Mouse (Mus musculus): Measurements from ENCODE around the gene Ptprf.

Ptprf gene

DNA sequence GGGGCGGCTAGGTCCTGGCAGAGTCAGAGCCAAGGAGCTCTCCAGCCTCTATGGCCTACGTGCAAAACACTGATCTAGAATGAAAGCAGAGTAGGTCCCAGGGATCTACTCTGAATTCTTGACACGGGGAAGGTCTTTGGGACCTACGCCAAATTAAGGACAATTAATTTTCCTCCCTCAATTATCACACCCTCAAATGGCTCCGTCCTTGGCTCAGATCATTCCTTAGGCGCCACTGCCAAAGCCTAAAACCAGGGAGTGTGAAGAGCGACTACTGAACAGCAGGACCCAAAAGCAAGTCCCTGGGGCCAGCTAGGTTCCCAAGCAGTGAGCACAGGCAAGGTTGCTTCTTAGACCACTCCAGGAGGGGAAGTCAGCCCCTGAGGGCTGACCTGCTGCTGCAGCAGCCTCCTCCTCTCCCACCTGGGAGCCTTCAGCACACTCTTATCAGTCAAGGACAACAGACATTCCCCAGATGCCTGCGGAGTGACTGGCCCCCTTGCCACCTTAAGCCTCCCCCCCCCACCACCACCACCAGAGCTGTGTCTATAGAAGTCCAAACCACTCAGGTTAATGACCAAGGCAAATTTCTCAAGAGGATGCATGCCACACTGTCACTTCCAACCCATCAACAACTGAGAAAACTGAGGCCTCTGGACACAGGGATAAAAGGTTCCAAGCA, 31.3 kb downstream of the Ptprf start:
- no peak for DNase-seq (ENCODE audit: low read depth, low spot score)

DNA sequence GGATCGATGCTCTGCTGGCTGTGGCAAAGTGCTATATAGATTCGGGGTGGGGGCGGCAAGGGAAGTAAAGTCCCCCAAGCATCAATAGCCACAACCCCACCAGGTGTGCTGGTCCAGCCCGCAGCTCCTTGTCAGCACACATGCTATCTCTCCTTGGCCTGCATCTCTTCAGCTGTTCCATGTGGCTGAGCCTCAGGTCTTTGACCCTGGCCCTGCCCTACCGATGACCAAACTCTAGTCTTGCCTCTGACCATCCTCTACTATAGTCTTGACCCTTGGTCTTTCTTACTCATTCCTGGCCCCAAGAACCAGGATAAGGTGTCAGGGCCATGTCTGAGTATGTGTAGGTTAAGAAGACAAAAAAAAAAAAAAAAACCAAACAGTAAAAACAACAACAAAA, 33.2 kb downstream of the Ptprf start:
- DNase-seq (ENCODE audit: low read depth, low spot score) = no peak

DNA sequence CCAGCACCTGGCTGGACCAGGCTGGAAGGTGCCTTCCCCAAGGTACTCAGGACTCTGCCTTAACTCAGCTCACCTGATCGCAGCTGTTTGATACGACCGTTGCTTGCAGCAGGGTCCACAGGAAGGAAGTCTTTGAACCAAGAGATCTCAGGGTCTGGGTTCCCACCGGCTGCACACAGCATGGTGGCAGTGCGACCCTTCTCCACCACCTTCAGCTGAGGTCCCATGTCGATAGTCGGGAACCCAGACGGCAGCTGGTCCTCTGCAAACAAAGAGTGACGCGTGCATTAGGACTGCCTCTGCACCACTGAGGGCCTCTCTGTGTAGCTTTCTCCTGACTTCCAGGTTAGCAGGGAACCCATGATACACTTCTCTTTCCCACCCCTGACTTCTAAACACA, 33.8 kb downstream of the Ptprf start:
- no peak for DNase-seq (ENCODE audit: low read depth, low spot score)

- DNase-seq (ENCODE audit: low read depth, low spot score) = no peak
Measured at GRCm38 (mm10) chr4:118256217-118256616, 35.0 kb downstream of the Ptprf start.

- no peak for DNase-seq (ENCODE audit: low read depth, low spot score)
Measured at GRCm38 (mm10) chr4:118254953-118255352, 36.3 kb downstream of the Ptprf start.

DNA sequence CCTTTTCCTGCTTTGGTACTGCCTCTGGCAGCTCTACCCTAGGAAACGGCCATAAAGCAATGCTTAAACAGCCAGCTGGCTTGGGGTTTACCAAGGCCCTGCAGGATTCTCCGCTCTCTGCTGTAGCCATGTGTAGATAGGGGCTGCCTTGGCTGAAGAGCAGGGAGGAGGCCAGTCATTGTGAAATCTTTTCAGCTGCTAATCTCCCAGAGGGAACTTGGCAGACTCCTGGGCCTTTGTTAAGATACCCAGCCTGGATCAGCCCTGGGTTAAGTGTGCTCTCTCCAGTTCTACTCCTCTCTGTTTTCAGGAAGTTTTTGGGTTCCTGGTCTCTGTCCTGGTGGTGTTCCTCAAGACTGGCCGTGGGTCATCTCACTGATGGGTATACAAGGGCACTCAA, 43.9 kb downstream of the Ptprf start:
- no peak for DNase-seq (ENCODE audit: low read depth, low spot score)

DNA sequence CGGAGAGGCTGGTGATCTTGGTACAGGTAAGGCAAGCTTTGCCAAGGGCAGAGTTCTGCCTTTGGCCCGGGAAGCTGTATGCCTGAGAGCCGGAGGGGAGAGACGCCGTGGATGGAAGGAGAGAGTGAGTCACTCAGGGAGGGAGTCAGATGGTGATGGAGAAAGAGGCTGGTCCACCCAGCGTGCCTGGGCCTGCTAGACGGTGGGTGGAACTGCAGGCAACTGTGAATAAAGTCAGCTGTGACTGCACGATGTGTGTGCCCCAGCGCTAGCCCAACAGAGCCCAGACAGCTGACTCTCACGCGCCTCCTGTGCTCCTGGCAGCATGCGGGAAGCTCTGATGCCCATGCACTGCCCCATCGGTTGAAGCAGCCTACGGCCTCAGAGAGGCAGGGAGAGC, 45.4 kb downstream of the Ptprf start:
- DNase-seq (ENCODE audit: low read depth, low spot score) = no peak

DNA sequence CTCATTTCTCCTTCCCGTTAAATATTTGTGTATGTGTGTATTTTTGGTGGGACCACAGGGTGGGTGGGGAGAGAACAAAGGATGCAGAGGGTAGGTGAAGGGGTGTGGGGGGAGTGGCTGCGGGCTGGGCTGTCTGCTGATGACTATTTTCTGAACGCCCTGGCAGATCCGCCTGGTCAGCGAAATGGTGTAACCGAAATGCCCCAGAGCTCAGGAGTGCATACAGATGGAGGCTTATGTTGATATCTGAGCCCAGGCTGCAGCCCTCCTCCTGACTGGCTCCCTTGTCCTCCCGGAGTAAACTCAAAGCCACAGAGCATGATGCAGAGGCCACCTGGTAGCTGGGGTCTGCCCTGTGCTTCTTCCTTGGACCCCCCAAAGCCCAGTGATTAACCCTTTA, 47.4 kb downstream of the Ptprf start:
- no peak for DNase-seq (ENCODE audit: low read depth, low spot score)

DNA sequence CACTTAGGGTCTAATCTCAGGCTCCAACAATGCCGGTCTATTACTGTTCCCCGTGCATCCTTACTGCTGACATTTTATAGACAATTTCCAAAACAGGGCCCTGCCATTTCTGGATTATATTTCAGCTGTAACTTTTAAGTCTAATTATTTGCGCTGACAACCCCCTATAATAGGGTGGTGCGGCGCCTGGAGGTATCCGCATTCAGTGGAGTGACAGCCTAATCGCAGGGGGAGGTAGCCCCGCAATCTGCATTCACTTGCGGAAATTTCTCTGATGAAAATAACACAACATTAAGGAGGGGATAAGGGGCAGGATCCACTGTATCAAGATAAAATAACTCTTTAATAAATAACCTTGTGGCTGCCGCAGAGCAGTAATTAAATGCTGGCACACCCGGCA, 47.9 kb downstream of the Ptprf start:
- no peak for DNase-seq (ENCODE audit: low read depth, low spot score)

- no peak for DNase-seq (ENCODE audit: low read depth, low spot score)
Measured at GRCm38 (mm10) chr4:118239960-118240689, 51.1 kb downstream of the Ptprf start.

- no peak for DNase-seq (ENCODE audit: low read depth, low spot score)
Measured at GRCm38 (mm10) chr4:118238666-118239065, 52.5 kb downstream of the Ptprf start.

DNA sequence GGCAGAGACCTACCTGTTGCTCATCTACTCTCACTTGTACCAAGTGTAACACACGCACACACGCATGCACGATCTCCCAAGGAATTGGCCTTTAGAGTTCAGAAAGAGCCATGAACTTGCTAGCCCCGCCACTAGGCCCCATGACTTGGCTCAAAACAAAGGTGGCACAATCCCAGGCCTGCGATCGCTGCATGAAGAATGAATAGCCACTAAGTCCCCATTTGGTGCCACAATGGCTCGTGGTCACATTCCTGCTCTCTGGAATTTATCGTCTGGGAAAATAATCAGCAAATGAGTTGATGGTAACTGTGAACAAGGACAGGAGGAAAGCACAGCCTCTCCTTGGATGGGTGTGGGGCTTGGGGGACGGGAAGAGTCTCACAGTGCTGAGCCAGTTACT, 54.3 kb downstream of the Ptprf start:
- no peak for DNase-seq (ENCODE audit: low read depth, low spot score)

DNA sequence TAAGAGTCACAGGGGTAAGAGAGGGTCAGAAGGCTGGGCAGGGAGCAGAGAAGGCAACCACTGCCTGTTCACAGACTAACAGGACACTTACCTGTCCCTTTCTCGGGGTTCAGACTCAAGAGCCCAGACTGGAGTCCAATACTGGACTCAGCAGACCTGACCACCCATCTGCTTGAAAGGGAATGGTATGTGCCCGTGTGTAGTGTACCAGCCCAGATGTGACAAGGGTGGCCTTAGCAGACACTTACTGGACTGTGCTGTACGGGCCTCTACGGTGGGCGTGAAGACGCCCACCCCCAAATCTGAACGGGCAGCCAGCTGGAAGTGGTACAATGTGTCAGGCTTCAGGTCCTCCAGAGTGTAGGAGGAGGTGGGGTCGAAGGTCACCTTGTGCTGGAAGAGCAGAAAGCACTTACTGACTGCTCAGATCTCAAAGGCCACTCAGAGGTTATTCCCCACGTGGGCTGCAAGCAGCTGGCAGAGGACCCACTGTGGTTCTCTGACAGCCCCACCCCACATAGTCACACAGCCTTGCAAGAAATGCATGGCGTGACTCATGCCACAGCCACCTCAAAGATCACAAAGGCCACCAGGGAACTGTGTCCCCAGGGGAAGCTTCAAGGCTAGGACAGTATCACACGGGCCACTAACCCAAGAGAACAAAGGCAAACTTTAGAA, 56.4 kb downstream of the Ptprf start:
- DNase-seq (ENCODE audit: low read depth, low spot score) = no peak

DNA sequence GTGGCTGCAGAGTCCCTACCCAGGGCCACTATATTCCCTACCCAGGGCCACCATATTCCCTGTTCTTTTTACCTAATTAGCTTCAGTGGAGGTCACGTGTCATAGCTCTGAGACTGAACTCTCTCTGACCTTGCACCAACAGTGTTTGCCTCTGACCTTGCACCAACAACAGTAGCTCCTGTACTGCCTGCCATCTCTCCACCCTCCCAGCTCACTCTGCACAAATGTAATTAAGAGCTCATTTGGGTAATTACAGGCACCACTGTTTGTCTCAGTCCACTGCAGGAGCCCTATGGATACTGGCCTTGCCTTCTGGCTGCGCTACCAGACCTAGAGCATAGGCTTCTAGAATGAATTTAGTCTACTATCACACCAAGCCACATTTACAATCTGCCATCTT, 57.3 kb downstream of the Ptprf start:
- DNase-seq (ENCODE audit: low read depth, low spot score) = no peak

DNA sequence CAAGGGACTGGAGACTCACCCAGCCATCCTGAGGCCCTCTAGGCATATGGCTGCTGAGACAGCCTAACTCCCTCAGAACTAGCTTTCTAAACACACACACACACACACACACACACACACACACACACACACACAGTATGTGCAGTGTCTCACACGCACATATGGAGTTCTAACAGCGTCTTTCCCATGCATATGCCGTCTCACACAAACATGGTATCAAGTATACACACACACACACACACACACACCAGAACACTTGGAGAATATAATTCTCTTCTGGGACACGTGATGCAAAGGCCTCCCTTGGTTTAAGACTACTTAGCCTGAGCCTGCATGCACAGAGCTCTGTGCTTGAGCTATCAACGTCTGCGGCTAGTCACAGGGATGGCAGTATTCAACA, 59.3 kb downstream of the Ptprf start:
- no peak for DNase-seq (ENCODE audit: low read depth, low spot score)

DNA sequence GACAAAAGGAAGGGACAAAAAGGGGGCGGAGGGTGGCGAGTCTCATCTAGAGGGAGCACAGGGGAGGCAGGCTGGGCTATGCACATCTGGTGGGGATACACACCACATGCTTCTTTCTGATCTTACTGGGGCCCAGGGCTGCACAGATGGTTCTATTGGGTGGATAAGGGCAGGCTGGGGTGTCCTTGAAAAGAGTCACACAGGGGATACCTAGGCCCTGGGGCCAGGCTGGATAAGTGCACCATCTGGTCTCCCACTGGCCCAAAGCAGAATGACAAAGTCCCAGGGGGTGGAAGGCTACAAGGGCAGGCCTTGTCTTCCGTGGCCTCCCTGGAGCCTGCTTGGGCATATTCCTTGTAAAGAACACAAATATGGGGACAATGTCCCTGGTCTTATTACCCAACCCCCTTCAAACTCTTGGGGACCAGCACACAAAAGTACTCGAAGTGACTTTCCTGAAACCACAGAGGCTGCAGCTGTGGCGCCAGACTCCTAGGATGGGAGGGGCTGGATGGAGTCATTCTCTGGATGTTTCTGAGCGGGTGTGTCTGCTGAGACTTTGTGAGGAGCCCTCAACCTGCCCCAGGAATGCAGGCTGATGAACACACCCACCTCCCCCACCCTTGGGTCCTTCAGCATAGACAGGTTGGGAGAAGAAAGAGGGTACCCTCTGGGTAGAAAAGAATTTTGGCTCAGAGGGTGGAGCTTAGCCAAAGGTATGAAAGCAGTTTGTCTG, 62.0 kb downstream of the Ptprf start:
- DNase-seq (ENCODE audit: low read depth, low spot score) = no peak

- DNase-seq (ENCODE audit: low read depth, low spot score) = no peak
Measured at GRCm38 (mm10) chr4:118227398-118227797, 63.8 kb downstream of the Ptprf start.

DNA sequence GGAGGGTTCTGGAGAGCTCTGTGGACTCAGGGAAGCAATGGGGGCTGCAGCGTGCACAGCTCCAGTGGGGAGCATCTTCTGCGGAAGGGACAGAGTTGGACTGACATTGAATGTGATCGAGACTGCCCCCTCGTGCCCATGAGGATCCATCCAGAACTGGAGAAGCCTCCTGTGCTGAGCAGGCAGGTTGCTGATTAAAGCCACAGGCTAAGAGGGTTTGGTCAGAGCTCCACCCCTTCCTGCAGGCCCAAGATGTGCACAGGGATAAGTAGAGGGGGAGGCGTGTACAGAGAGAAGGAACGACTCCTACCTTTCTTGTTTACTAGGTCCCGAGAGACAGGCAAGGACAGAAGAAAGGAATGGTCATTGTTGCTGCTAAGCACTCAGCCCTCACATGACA, 69.9 kb downstream of the Ptprf start:
- no peak for DNase-seq (ENCODE audit: low read depth, low spot score)

DNA sequence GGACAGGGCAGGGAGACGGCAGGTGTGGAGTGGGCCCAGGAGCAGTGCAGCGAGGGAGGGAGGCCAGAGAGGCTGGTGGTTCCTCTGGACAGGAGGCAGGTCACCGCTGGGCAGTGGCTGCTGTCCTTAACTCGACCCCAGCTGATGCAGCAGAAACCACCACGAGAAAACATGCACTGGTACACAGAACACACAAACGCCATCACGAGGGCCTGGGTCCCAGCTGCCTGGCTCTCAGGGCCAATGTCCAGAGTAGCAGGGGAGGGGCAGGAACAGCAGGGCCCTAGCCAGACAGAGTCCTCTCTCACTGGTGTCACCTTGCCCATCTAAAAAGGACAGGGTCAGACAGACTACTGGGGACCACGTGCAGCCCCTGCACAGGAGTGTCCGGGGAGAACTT, 70.4 kb downstream of the Ptprf start:
- DNase-seq (ENCODE audit: low read depth, low spot score) = no peak

DNA sequence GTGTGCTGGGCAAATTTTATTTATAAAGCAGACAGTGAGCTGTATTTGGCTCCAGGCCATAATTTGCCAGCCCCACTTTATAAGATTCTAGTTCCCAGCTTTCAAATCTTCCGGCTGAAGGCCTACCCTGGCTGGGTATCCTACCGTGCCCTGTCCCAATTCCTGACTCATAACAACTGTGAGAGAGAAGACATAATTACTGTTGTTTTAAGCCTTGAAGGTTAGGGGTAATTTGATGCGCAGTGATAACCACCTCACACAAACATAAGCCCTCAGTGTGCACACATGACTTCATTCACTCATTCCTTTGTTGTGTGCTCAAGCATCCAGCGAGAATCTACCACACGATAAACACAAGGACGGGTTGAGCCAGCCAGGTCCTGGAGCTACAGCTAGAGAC, 71.7 kb downstream of the Ptprf start:
- DNase-seq (ENCODE audit: low read depth, low spot score) = no peak

- no peak for DNase-seq (ENCODE audit: low read depth, low spot score)
Measured at GRCm38 (mm10) chr4:118218521-118218920, 72.7 kb downstream of the Ptprf start.

Data from embryo, embryonic 11.5 days (tissue).